Mouse (Mus musculus) limb, embryonic 14.5 days (tissue): Measurements from ENCODE around the gene Bid. TPM values are rescaled to one million over a fixed set of nuclear protein-coding genes. Genes with fewer than 3 reads are reported as not detected.

Experiments
- ATAC-seq: fragments of 200-750 bp; cut with Nextera tagmentation; 2 replicates; pipeline ENCODE4 v1.8.0; 2017; ENCODE audit warnings: low read depth, moderate number of reproducible peaks, moderate TSS enrichment; ENCODE audit not compliant: low FRiP score
- DNase-seq: peaks from one replicate; pipeline ENCODE4 v3.0.0-alpha.2; 2015; ENCODE audit warnings: low spot score
- H3K27ac ChIP-seq: fragments of 300-500 bp; sonication (generic); replicated peaks from 2 replicates; pipeline ENCODE4 v1.5.1; 2014; ENCODE audit warnings: low read depth, mild to moderate bottlenecking, low read length, moderate library complexity, mixed read lengths
- H3K27me3 ChIP-seq: fragments of 300-500 bp; sonication (generic); 2 replicates; pipeline ENCODE4 v1.6.1; 2014; ENCODE audit warnings: low read length, mixed read lengths; ENCODE audit not compliant: control insufficient read depth, insufficient read depth
- H3K36me3 ChIP-seq: fragments of 300-500 bp; sonication (generic); 2 replicates; pipeline ENCODE4 v1.6.1; 2014; ENCODE audit warnings: mild to moderate bottlenecking, low read length, moderate library complexity, mixed read lengths; ENCODE audit not compliant: control insufficient read depth, insufficient read depth
- H3K4me1 ChIP-seq: fragments of 300-500 bp; sonication (generic); 2 replicates; pipeline ENCODE4 v1.6.1; 2014; ENCODE audit warnings: antibody characterized with exemption, low read length, mixed read lengths; ENCODE audit not compliant: control insufficient read depth, insufficient read depth
- H3K4me2 ChIP-seq: fragments of 300-500 bp; sonication (generic); replicated peaks from 2 replicates; pipeline ENCODE4 v1.6.1; 2014; ENCODE audit warnings: low read depth, mild to moderate bottlenecking, low read length, moderate library complexity; ENCODE audit not compliant: severe bottlenecking
- H3K4me3 ChIP-seq: fragments of 300-500 bp; sonication (generic); replicated peaks from 2 replicates; pipeline ENCODE4 v1.5.1; 2014; ENCODE audit warnings: low read length
- H3K9ac ChIP-seq: fragments of 300-500 bp; sonication (generic); 2 replicates; pipeline ENCODE4 v1.6.1; 2014; ENCODE audit warnings: mild to moderate bottlenecking, low read depth, low read length, moderate library complexity; ENCODE audit not compliant: severe bottlenecking
- H3K9me3 ChIP-seq: fragments of 300-500 bp; sonication (generic); 2 replicates; pipeline ENCODE4 v1.6.1; 2016; ENCODE audit warnings: low read length; ENCODE audit not compliant: control insufficient read depth
- POLR2A ChIP-seq: fragments of 200-500 bp; IDR thresholded peaks from 2 replicates; pipeline ENCODE4 v1.8.0; 2012; ENCODE audit warnings: inconsistent platforms, mild to moderate bottlenecking, moderate library complexity, borderline replicate concordance; ENCODE audit not compliant: insufficient read depth, insufficient read length; ENCODE audit errors: extremely low read depth
- WGBS: fragments of 180-500 bp; shearing (Covaris S2); extraction: QIAGEN DNeasy Blood & Tissue Kit; methylation state at CpG from one replicate; pipeline ENCODE4 v1.1.7; 2014; 5-methylcytosine and 5-hydroxymethylcytosine counted together
- polyA plus RNA-seq, 2 experiments: library from polyadenylated mRNA; depleted of rRNA in 1 of 2; stranded (reverse) in 1 of 2; unstranded in 1 of 2; fragments of >200 nt; fragmentation: Nextera tagmentation in 1 of 2; extraction: Ambion mirVana in 1 of 2; gene quantifications; 2 replicates each; pipeline versions ENCODE4 v1.2.1 to v1.2.3; 2012 to 2014

Bid gene
- polyA plus RNA-seq, 2 experiments: 11.1 to 18.2 TPM

- Histone ChIP-seq H3K9me3 (no peaks in the 10 kb centered on the region), H3K9ac (no peak overlapping the region), H3K27ac (no peak overlapping the region), H3K27me3 (no peaks in the 10 kb centered on the region), H3K4me1 (no peaks in the 10 kb centered on the region), H3K36me3 (peaks cover 61% of the 10 kb centered on the region), H3K4me3 (no peak overlapping the region), H3K4me2 (no peak overlapping the region)
- DNase-seq (no peak), ATAC-seq (no peak)
- WGBS: 89% methylated on average over 17 of the region's 17 CpGs
- no peak for TF ChIP-seq POLR2A
These were observed 30.0 kb downstream of the Bid start for GRCm38 (mm10) chr6:120886696-120887095.

GRCm38 (mm10) chr6:120884436-120884835 is 32.2 kb downstream of the Bid start:
- H3K4me2 ChIP-seq: no peak overlapping the region
- H3K9me3 ChIP-seq: no peaks in the 10 kb centered on the region
- 96% methylated on average over 6 of the region's 6 CpGs for WGBS
- H3K36me3 ChIP-seq: peaks cover 54% of the 10 kb centered on the region
- no peak overlapping the region for H3K4me3 ChIP-seq
- no peaks in the 10 kb centered on the region for H3K27me3 ChIP-seq
- ATAC-seq (no peak), DNase-seq (no peak)
- no peaks in the 10 kb centered on the region for H3K4me1 ChIP-seq
- no peak overlapping the region for H3K27ac ChIP-seq
- TF ChIP-seq POLR2A: no peak
- no peak overlapping the region for H3K9ac ChIP-seq

GRCm38 (mm10) chr6:120879046-120879445 is 37.6 kb downstream of the Bid start:
- Histone ChIP-seq H3K4me1 (no peaks in the 10 kb centered on the region), H3K9me3 (no peaks in the 10 kb centered on the region), H3K36me3 (peaks cover 48% of the 10 kb centered on the region), H3K27ac (no peak overlapping the region), H3K4me3 (no peak overlapping the region), H3K9ac (no peak overlapping the region), H3K4me2 (no peak overlapping the region), H3K27me3 (no peaks in the 10 kb centered on the region)
- 65% methylated on average over 5 of the region's 5 CpGs for WGBS
- no peak for TF ChIP-seq POLR2A
- DNase-seq: no peak
- ATAC-seq: no peak

DNA sequence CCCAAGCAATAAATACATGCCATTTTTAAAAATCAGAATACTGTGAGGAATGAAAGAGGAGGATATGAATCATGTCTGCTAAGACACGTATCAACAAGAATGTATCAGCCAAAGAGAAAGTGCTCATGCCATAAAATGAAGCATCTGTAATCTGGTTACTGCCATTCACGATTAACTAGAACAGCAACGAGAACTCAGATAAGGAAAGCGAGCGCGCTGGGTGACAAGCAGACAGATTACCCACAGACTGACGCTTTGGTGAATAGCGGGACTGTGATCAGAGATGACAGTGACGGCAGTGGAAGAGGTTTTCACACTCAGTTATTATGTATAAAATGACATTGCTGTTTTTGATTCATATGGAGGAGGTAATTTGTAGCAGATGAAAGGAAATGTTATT is 42.8 kb downstream of the Bid start:
- 65% methylated on average over 9 of the region's 9 CpGs for WGBS
- DNase-seq (no peak), ATAC-seq (no peak)
- TF ChIP-seq POLR2A: no peak
- Histone ChIP-seq H3K4me1 (no peaks in the 10 kb centered on the region), H3K36me3 (peaks cover 28% of the 10 kb centered on the region), H3K9ac (no peak overlapping the region), H3K4me2 (no peak overlapping the region), H3K27ac (no peak overlapping the region), H3K27me3 (no peaks in the 10 kb centered on the region), H3K4me3 (no peak overlapping the region), H3K9me3 (no peaks in the 10 kb centered on the region)

DNA sequence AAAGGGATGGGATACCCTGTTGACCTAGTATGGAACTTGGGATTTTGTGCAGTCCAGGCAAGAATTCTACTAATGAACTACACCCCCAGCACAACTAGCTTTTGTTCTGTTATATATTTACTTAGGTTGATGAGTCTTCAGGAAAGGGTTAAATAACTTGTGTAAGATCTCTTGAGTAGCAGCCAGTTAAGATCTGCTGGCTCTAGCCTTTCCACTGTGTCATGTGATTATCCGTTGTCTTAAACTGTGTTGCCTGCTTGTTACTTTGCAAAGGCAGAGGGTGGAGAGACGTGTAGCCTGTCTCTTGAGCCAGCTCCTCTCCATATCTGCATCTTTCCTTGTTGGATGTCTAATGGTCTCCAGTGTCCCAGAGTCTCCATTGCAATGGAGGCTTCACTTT is 45.4 kb downstream of the Bid start:
- no peak overlapping the region for H3K9ac ChIP-seq
- no peak overlapping the region for H3K4me3 ChIP-seq
- no peaks in the 10 kb centered on the region for H3K9me3 ChIP-seq
- H3K4me1 ChIP-seq: no peaks in the 10 kb centered on the region
- no peaks in the 10 kb centered on the region for H3K27me3 ChIP-seq
- DNase-seq (no peak), ATAC-seq (no peak)
- no peak overlapping the region for H3K27ac ChIP-seq
- no peak overlapping the region for H3K4me2 ChIP-seq
- WGBS: 88% methylated on average over 2 of the region's 2 CpGs
- peaks cover 17% of the 10 kb centered on the region for H3K36me3 ChIP-seq
- no peak for TF ChIP-seq POLR2A

DNA sequence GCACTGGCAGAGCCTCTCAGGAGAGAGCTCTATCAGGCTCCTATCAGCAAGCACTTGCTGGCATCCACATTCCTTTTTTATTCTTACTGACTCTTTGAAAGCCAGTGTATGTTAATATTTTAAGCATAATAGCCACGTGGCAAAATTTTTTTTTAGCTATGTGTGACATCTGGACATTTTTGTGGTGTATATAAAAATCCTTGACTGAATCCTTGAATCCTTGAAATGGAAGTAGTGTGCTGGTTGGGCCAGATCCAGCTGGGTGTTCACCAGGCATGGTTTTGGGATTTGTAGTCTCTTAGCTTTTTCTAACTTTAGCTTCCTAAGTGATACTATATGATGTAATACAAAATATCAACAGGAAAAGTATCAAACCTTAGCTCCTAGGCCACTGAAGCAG is 47.8 kb downstream of the Bid start:
- no peak for TF ChIP-seq POLR2A
- Histone ChIP-seq H3K27me3 (no peaks in the 10 kb centered on the region), H3K4me3 (no peak overlapping the region), H3K4me1 (no peaks in the 10 kb centered on the region), H3K9ac (no peak overlapping the region), H3K27ac (no peak overlapping the region), H3K9me3 (no peaks in the 10 kb centered on the region), H3K36me3 (peaks cover 23% of the 10 kb centered on the region), H3K4me2 (no peak overlapping the region)
- no peak for ATAC-seq
- peak; percentile 9 for DNase-seq
- 57% methylated on average over 1 of the region's 1 CpGs for WGBS
